Comparison of ENCODE assay signal across 7 mouse cellular contexts in the genomic region with DNA sequence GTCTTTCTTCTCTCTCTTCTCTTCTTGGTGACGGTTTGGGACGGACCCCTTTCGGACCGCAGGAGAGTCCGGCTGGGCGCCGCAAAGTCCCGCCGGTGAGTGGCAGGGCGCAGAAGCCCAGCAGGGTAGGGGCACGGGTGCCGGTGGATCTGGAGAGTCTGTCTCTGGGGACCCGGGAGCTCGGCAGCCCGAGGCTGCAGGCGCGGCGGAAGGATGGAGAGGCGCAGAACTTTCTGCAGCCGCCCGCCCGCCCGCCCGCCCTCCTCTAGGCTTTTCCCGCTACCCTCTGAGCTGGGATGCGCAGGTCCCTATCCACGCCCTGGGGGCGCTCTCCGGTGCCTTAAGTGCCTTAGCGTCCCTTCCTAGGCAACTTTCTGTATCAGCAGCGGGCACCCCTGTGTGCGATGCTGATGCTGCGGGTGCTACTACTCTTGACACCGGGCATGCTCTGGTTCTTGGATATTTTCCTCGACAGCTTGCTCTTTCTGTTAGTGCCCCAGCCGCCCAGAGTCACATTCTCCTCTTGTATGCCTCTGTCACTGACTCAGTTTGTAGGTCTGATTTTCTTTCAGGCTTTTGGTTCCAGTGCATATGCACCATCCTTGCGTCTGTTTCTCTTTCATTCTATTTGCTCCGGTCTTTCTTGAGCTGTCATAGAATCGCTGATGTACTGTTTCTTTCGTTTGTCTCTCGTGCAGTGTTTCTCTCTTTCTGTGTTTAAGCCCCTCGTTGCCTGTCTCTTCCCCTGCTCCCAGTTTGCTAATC. TPM values are rescaled to one million over a fixed set of nuclear protein-coding genes. Genes with fewer than 3 reads are reported as not detected.
DNase-seq lines count a peak whose midpoint lies in the region; ATAC-seq and TF ChIP-seq lines count a peak whose summit lies in the region.

No protein-coding gene starts in this region.

- peak overlapping the region; percentile 73 for H3K9ac ChIP-seq in ES-E14 (ENCODE audit: insufficient read depth, low read depth, low read length, poor library complexity, severe bottlenecking)
- peak overlapping the region; percentile 63 for H3K9ac ChIP-seq in forebrain, embryonic 12.5 days
- H3K9ac ChIP-seq in midbrain, postnatal 0 days (replicated peaks; ENCODE audit: low read length, poor library complexity, severe bottlenecking): peak overlapping the region; percentile 84

- WGBS in forebrain, embryonic 12.5 days: under 1% methylated on average over 41 of the region's 42 CpGs
- WGBS in midbrain, postnatal 0 days: 2% methylated on average over 31 of the region's 42 CpGs

- peak overlapping the region; percentile 95 for H3K4me2 ChIP-seq in forebrain, embryonic 12.5 days
- peak overlapping the region; percentile 71 for H3K4me2 ChIP-seq in midbrain, postnatal 0 days (ENCODE audit: low read depth, low read length, poor library complexity, severe bottlenecking)

- DNase-seq in ES-E14 (ENCODE audit: low read depth, low spot score): peak; percentile 39
- peak; percentile 73 for DNase-seq in ZHBTc4 (ENCODE audit: low read depth, low spot score)
- DNase-seq in layer of hippocampus, postnatal 10 days (ENCODE audit: low spot score in 2 of 2): peak; percentile 48 to 62
- peak; percentile 74 for DNase-seq in midbrain, postnatal 0 days (ENCODE audit: low spot score)
- DNase-seq in spleen, adult 12 weeks (ENCODE audit: low spot score): no peak
- DNase-seq in thymus, postnatal 14 days: no peak

- ATAC-seq in forebrain, embryonic 12.5 days (ENCODE audit: low FRiP score): peak; percentile 64
- ATAC-seq in midbrain, postnatal 0 days (ENCODE audit: low FRiP score): peak; percentile 53

- H3K4me1 ChIP-seq in ES-E14 (ENCODE audit: control insufficient read depth in 2 of 2, insufficient read depth in 2 of 2, low read length in 2 of 2, poor library complexity in 1 of 2): no peaks in the 10 kb centered on the region
- peaks cover 19% of the 10 kb centered on the region for H3K4me1 ChIP-seq in forebrain, embryonic 12.5 days
- H3K4me1 ChIP-seq in midbrain, postnatal 0 days (ENCODE audit: insufficient read depth, low read length): no peaks in the 10 kb centered on the region

- no peaks in the 10 kb centered on the region for H3K9me3 ChIP-seq in ES-E14 (ENCODE audit: control insufficient read depth, insufficient read depth, low read depth, low read length)
- no peaks in the 10 kb centered on the region for H3K9me3 ChIP-seq in forebrain, embryonic 12.5 days
- no peaks in the 10 kb centered on the region for H3K9me3 ChIP-seq in midbrain, postnatal 0 days (ENCODE audit: low read length)

- in situ Hi-C loops in ES-E14 (cut with MboI; ENCODE audit: low sequenced_read_pairs in 2 of 2, unreplicated experiment in 2 of 2): no loop called here

- H3K36me3 ChIP-seq in ES-E14 (ENCODE audit: control insufficient read depth, insufficient read depth, low read length, poor library complexity, severe bottlenecking): no peaks in the 10 kb centered on the region
- H3K36me3 ChIP-seq in forebrain, embryonic 12.5 days (replicated peaks): no peaks in the 10 kb centered on the region
- no peaks in the 10 kb centered on the region for H3K36me3 ChIP-seq in midbrain, postnatal 0 days (ENCODE audit: insufficient read depth, low read length)

- H3K27ac ChIP-seq in ES-E14 (ENCODE audit: insufficient read depth, low read depth, low read length, poor library complexity, severe bottlenecking): no peak overlapping the region
- peak overlapping the region; percentile 54; the same call in 1 of the 2 replicates for H3K27ac ChIP-seq in forebrain, embryonic 12.5 days
- peak overlapping the region; percentile 73; the same call in 1 of the 2 replicates for H3K27ac ChIP-seq in midbrain, postnatal 0 days (ENCODE audit: low read depth, low read length)

- TF ChIP-seq CTCF in midbrain, postnatal 0 days (IDR thresholded peaks at IDR 0.05): peak; percentile 52

- H3K4me3 ChIP-seq in ES-E14 (ENCODE audit: insufficient read depth in 1 of 2, low read depth in 1 of 2, low read length in 2 of 2, poor library complexity in 1 of 2, severe bottlenecking in 1 of 2): peak overlapping the region; percentile 69 to 74
- peak overlapping the region; percentile 61 for H3K4me3 ChIP-seq in forebrain, embryonic 12.5 days (replicated peaks)
- H3K4me3 ChIP-seq in midbrain, postnatal 0 days (ENCODE audit: low read depth, low read length): peak overlapping the region; percentile 68

- peaks cover 28% of the 10 kb centered on the region for H3K27me3 ChIP-seq in forebrain, embryonic 12.5 days
- no peaks in the 10 kb centered on the region for H3K27me3 ChIP-seq in midbrain, postnatal 0 days (ENCODE audit: insufficient read depth, low read length)

TF ChIP-seq in ES-E14, 5 proteins besides CTCF, POLR2A, EP300 and RAD21:
- no peak for TF ChIP-seq ZNF384 (IDR thresholded peaks at IDR 0.05; ENCODE audit: low read depth, low read length)
- TF ChIP-seq MAFK (IDR thresholded peaks at IDR 0.05; ENCODE audit: insufficient read depth, low read depth, low read length): no peak
- TF ChIP-seq ZC3H11A (IDR thresholded peaks at IDR 0.05; ENCODE audit: borderline replicate concordance, low read depth, low read length): no peak
- TF ChIP-seq HCFC1 (IDR thresholded peaks at IDR 0.05; ENCODE audit: borderline replicate concordance, insufficient read depth, low read length): no peak
- TF ChIP-seq CHD2 (IDR thresholded peaks at IDR 0.05; ENCODE audit: low read depth, low read length): no peak
TF ChIP-seq in ES-E14: peak in this region for 0.

RNA-seq across cellular contexts. Expression of a gene that starts 0.8 kb away (rescaled TPM):
- total RNA-seq in ES-E14 (2012; rRNA removed): 0.27 and 0.37 TPM in 2 replicates
- polyA plus RNA-seq in forebrain, embryonic 12.5 days (2016; fragmentation: Nextera tagmentation; extraction: Ambion mirVana): 2.7 and 3.8 TPM in 2 replicates
- total RNA-seq in layer of hippocampus, postnatal 10 days (2021): 10 to 100 TPM; 18.9 to 25.4 TPM
- 17.6 and 21.0 TPM in 2 replicates for total RNA-seq in midbrain, postnatal 0 days (2014; rRNA removed)
- 8.0 and 12.3 TPM in 2 replicates for polyA plus RNA-seq in midbrain, postnatal 0 days (2015; fragmentation: Nextera tagmentation; extraction: Ambion mirVana)

Comparison
In these comparisons a context has a peak if more than half of its experiments do, and no peak if none do; other contexts are left out.
1. DNase-seq: peak in ES-E14 (single experiment), ZHBTc4 (single experiment), layer of hippocampus, postnatal 10 days (2 of 2) and midbrain, postnatal 0 days (single experiment); none in spleen, adult 12 weeks (single experiment) and thymus, postnatal 14 days (single experiment).
2. RNA of a gene that starts 0.8 kb away (total RNA-seq): 18.9 to 25.4 TPM in layer of hippocampus, postnatal 10 days and 17.6 to 21.0 TPM in midbrain, postnatal 0 days; 0.27 to 0.37 TPM in ES-E14; every median in the first group is over 10 times any median in the second.
3. Peak in every context shown above with its lines, with median percentiles within 50 percentile points of each other: H3K4me3 ChIP-seq and H3K9ac ChIP-seq.